Mouse (Mus musculus) heart, postnatal 0 days (tissue): ENCODE measurements at regions not wholly inside any gene's neighbourhood (a gene's known extent, or its start where the extent isn't known, plus 50 kb on each side); places are given as distances from the start of the nearest gene placed in this dataset.

Source experiments
- ATAC-seq: fragments of 200-750 bp; cut with Nextera tagmentation; 2 replicates; pipeline ENCODE4 v1.8.0; 2017; ENCODE audit warnings: low read depth, moderate number of reproducible peaks, moderate library complexity; ENCODE audit not compliant: insufficient read depth
- DNase-seq: peaks from one replicate; pipeline ENCODE4 v3.0.0-alpha.2; 2016; ENCODE audit warnings: low spot score
- H3K27ac ChIP-seq: fragments of 300-500 bp; sonication (generic); 2 replicates; pipeline ENCODE4 v1.5.1; 2014; ENCODE audit warnings: low read depth, mild to moderate bottlenecking
- H3K27me3 ChIP-seq: fragments of 300-500 bp; sonication (generic); 2 replicates; pipeline ENCODE4 v1.6.1; 2014; ENCODE audit warnings: low read length, mixed read lengths; ENCODE audit not compliant: control insufficient read depth, insufficient read depth
- H3K36me3 ChIP-seq: fragments of 300-500 bp; sonication (generic); replicated peaks from 2 replicates; pipeline ENCODE4 v1.6.1; 2014; ENCODE audit warnings: low read length, mixed read lengths; ENCODE audit not compliant: control insufficient read depth, insufficient read depth
- H3K4me1 ChIP-seq: fragments of 300-500 bp; sonication (generic); 2 replicates; pipeline ENCODE4 v1.6.1; 2014; ENCODE audit warnings: antibody characterized with exemption; ENCODE audit not compliant: control insufficient read depth, insufficient read depth
- H3K4me2 ChIP-seq: fragments of 300-500 bp; sonication (generic); 2 replicates; pipeline ENCODE4 v1.6.1; 2014; ENCODE audit warnings: low read depth, mild to moderate bottlenecking, low read length, moderate library complexity
- H3K4me3 ChIP-seq: fragments of 300-500 bp; sonication (generic); 2 replicates; pipeline ENCODE4 v1.5.1; 2014; ENCODE audit warnings: low read depth, low read length
- H3K9ac ChIP-seq: fragments of 300-500 bp; sonication (generic); replicated peaks from 2 replicates; pipeline ENCODE4 v1.6.1; 2014; ENCODE audit warnings: low read depth, low read length, mixed read lengths
- H3K9me3 ChIP-seq: fragments of 300-500 bp; sonication (generic); replicated peaks from 2 replicates; pipeline ENCODE4 v1.6.1; 2016; ENCODE audit warnings: low read length; ENCODE audit not compliant: control insufficient read depth
- CTCF ChIP-seq: IDR thresholded peaks from 2 replicates; pipeline ENCODE4 v1.5.1; 2016; ENCODE audit warnings: antibody characterized with exemption, control low read depth, low read depth
- EP300 ChIP-seq: IDR thresholded peaks from 2 replicates; pipeline ENCODE4 v1.6.1; 2016; ENCODE audit warnings: antibody characterized with exemption, low read depth
- WGBS: fragments of 180-500 bp; shearing (Covaris S2); extraction: QIAGEN DNeasy Blood & Tissue Kit; methylation state at CpG from one replicate; pipeline ENCODE4 v1.1.7; 2014; 5-methylcytosine and 5-hydroxymethylcytosine counted together

DNA sequence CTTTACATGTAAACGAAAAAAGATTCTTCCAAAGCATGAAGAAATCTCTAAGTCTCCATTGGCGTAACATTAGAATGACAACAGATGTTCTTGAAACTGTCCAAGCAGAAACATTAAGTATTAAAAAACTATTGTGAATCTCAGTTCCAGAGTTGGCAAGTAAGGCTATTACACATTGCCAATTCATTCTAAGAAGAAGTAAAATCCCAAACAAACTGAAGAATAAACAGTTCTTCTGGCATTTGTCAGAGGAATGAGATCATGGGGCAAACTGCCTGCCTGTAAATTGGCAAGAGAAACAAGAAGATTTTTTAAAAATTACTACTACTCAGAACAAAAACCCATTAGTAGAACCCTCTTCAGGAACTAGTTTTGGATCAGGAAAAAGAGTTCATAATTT lies 680.1 kb downstream of the Nova1 start:
- Histone ChIP-seq H3K36me3 (no peaks in the 10 kb centered on the region), H3K9me3 (no peaks in the 10 kb centered on the region), H3K9ac (no peak overlapping the region), H3K4me1 (no peaks in the 10 kb centered on the region), H3K4me2 (no peak overlapping the region), H3K27ac (no peak overlapping the region), H3K27me3 (no peaks in the 10 kb centered on the region), H3K4me3 (no peak overlapping the region)
- ATAC-seq: no peak
- DNase-seq: no peak
- 62% methylated on average over 2 of the region's 2 CpGs for WGBS
- no peak for TF ChIP-seq CTCF
- no peak for TF ChIP-seq EP300

DNA sequence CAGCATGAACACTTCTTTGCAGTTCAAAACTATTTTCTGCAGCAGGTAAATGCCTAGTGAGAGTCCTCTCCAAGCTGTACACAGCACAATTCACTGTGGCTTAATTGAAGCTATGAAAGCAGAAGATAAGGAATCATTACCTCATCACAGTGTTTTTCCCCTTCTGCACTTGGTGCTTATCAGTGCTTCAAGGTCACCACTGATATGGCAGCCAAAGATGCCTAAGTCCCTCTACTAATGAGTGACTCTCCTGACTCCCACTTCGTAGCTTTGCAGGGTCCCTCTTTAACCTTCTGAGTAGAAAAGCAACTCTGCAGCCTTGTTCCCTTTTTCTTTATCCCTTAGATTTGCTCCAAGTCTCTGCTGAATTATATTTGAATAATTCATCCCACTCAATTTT lies 692.9 kb downstream of the Nova1 start:
- no peak for ATAC-seq
- H3K9me3 ChIP-seq: no peaks in the 10 kb centered on the region
- peaks cover 5% of the 10 kb centered on the region; the same call in 1 of the 2 replicates for H3K4me1 ChIP-seq
- no peak for DNase-seq
- H3K4me3 ChIP-seq: no peak overlapping the region
- TF ChIP-seq CTCF (no peak), EP300 (no peak)
- no peak overlapping the region for H3K4me2 ChIP-seq
- no peaks in the 10 kb centered on the region for H3K36me3 ChIP-seq
- H3K27me3 ChIP-seq: no peaks in the 10 kb centered on the region
- no peak overlapping the region for H3K9ac ChIP-seq
- WGBS: 7% methylated on average over 1 of the region's 1 CpGs
- H3K27ac ChIP-seq: no peak overlapping the region

DNA sequence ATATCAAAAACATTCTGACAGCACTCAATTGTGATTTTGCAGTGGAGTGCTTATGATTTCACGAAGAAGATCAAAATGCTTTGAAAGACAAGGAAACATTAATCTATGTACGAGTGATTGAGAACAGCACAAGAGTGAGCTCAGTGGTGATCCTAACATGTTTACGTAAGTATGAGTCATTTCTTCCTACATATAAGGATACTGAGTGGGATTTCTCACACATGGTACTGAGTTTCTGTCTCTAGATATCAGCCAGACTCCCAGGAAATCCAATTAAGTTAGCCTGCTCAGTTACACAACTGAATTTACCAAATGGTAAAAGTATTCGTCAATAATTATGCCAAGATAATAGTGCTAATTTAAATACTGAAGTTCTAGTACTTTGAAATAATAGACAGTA lies 707.4 kb downstream of the Nova1 start:
- Histone ChIP-seq H3K36me3 (no peaks in the 10 kb centered on the region), H3K9me3 (no peaks in the 10 kb centered on the region), H3K27me3 (no peaks in the 10 kb centered on the region), H3K27ac (no peak overlapping the region), H3K4me3 (no peak overlapping the region), H3K4me1 (no peaks in the 10 kb centered on the region), H3K4me2 (no peak overlapping the region), H3K9ac (no peak overlapping the region)
- 58% methylated on average over 4 of the region's 4 CpGs for WGBS
- DNase-seq (no peak), ATAC-seq (no peak)
- TF ChIP-seq CTCF: no peak
- no peak for TF ChIP-seq EP300

DNA sequence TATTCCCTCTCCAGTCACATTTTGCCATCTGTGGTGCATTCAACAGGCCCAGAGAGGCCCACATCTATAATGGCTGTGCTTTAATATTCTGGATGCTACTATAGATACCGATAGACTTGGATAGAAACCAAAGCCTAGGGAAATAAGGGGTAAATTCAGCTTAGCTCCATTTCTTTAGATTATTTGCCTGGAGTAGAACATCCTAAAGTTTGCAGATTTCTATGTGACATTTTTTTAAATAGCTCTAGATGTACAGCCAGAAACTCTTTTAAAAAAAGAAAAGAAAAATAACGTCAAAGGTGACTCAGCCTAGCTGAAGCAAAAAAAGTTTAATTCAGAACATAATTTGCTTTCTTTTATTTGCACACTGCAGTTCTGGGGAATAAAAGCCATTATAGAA lies 735.4 kb downstream of the Nova1 start:
- Histone ChIP-seq H3K4me1 (no peaks in the 10 kb centered on the region), H3K4me3 (no peak overlapping the region), H3K9me3 (no peaks in the 10 kb centered on the region), H3K27me3 (no peaks in the 10 kb centered on the region), H3K4me2 (no peak overlapping the region), H3K36me3 (no peaks in the 10 kb centered on the region), H3K9ac (no peak overlapping the region), H3K27ac (no peak overlapping the region)
- DNase-seq (no peak), ATAC-seq (no peak)
- 72% methylated on average over 2 of the region's 2 CpGs for WGBS
- no peak for TF ChIP-seq CTCF
- TF ChIP-seq EP300: no peak

DNA sequence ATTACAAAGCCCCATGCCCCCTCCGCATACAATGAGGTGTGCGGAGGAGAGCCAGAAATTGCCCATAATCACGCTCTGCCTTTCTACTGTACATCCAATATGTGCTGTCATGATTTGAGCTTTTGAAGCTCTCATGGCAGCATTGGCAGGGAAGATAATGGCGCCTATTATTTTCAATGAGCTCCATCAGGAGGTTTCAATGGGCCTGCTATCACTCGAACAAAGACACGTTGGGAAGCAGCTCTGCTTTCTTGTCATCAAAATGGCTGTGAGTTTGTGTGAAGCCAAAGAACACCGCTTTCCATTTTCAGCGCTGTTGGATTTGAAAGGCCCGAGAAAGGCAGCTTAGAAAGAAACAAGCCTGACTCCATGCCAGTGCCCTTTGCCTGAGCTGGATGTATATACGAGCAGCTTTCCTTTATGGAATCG lies 742.9 kb downstream of the Nova1 start:
- Histone ChIP-seq H3K4me3 (no peak overlapping the region), H3K9ac (no peak overlapping the region), H3K4me2 (no peak overlapping the region), H3K9me3 (no peaks in the 10 kb centered on the region), H3K27ac (no peak overlapping the region), H3K36me3 (no peaks in the 10 kb centered on the region), H3K27me3 (no peaks in the 10 kb centered on the region), H3K4me1 (no peaks in the 10 kb centered on the region)
- WGBS: 79% methylated on average over 11 of the region's 11 CpGs
- ATAC-seq (no peak), DNase-seq (no peak)
- TF ChIP-seq CTCF: no peak
- no peak for TF ChIP-seq EP300

DNA sequence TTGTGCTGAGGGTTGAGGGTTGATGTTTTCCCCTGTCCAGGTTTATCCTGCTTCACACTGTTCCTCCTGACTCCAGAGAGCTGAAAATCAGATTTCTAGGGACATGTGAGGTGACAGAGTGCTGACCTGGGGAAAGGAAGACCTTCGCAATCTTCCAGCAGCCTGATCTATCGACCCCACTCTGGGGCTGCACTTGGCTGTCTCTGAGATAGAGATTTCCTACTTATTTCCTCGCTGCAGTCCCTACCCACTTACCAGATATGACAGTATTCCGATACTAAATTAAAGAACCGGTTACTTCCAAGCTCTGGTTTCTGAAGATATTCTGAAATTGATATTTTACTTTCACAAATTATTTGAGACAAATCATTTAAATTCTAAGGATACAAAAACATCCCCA lies 743.4 kb downstream of the Nova1 start:
- Histone ChIP-seq H3K9ac (no peak overlapping the region), H3K36me3 (no peaks in the 10 kb centered on the region), H3K4me3 (no peak overlapping the region), H3K27ac (no peak overlapping the region), H3K27me3 (no peaks in the 10 kb centered on the region), H3K9me3 (no peaks in the 10 kb centered on the region), H3K4me2 (no peak overlapping the region), H3K4me1 (no peaks in the 10 kb centered on the region)
- 78% methylated on average over 5 of the region's 5 CpGs for WGBS
- no peak for ATAC-seq
- DNase-seq: no peak
- TF ChIP-seq CTCF (no peak), EP300 (no peak)
